ENCODE assay signal across 22 mouse cellular contexts in the genomic region with DNA sequence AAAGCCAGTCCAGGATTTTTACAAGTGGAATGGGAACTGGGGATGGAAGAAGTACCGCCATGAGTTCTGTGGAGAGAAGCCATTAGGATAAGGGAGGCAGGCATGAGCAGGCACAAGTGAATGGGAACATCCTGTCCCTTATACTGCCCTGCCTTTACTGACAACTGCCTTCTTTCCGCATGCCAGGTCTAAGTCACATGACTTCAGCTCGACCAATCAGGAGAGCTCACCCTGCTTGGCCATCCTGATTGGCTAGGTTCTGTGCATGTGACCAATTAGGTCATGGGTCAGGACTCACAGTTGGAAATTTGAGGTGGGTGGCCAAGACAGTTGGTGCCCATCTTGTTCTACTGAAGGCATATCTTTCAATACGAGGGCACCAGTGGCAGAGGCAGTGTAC. TPM values are rescaled to one million over a fixed set of nuclear protein-coding genes. Genes with fewer than 3 reads are reported as not detected.
"Had no signal": no experiment of that assay in that cellular context is flagged by ENCODE, and none has a peak within 500 bp of the region (broad histone marks: within the 10 kb centered on the region; RNA-seq: fewer than 3 reads in every experiment).

No protein-coding gene starts in this region.

- H3K9me3 ChIP-seq: intestine, embryonic 15.5 days; limb, embryonic 10.5 days; neural tube, embryonic 15.5 days had no signal

- H3K27me3 ChIP-seq: intestine, embryonic 15.5 days; kidney, embryonic 15.5 days; midbrain, embryonic 12.5 days; neural tube, embryonic 15.5 days had no signal

- H3K27ac ChIP-seq: intestine, embryonic 15.5 days; kidney, embryonic 15.5 days; limb, embryonic 10.5 days; liver, embryonic 14.5 days; midbrain, embryonic 12.5 days; neural tube, embryonic 15.5 days had no signal

- H3K4me1 ChIP-seq: intestine, embryonic 15.5 days; kidney, embryonic 15.5 days; limb, embryonic 10.5 days; midbrain, embryonic 12.5 days; neural tube, embryonic 15.5 days had no signal

- H3K36me3 ChIP-seq: intestine, embryonic 15.5 days; kidney, embryonic 15.5 days; limb, embryonic 10.5 days; midbrain, embryonic 12.5 days; neural tube, embryonic 15.5 days had no signal

- H3K4me3 ChIP-seq: intestine, embryonic 15.5 days; kidney, embryonic 15.5 days; limb, embryonic 10.5 days; midbrain, embryonic 12.5 days; myocyte; neural tube, embryonic 15.5 days had no signal

- H3K4me2 ChIP-seq: intestine, embryonic 15.5 days; kidney, embryonic 15.5 days; lung, embryonic 14.5 days; midbrain, embryonic 12.5 days; neural tube, embryonic 15.5 days had no signal

- ATAC-seq: intestine, embryonic 15.5 days had no signal

- H3K9ac ChIP-seq: intestine, embryonic 15.5 days; kidney, embryonic 15.5 days; liver, embryonic 14.5 days; lung, embryonic 14.5 days; midbrain, embryonic 12.5 days; neural tube, embryonic 15.5 days had no signal

- DNase-seq: kidney, adult 2 months; kidney, postnatal 14 days; lung, embryonic 14.5 days; lung, postnatal 10 days; lung, postnatal 4 days; right cerebral cortex, adult 18-20 months; right cerebral cortex, postnatal 25 days; thymus, postnatal 36 days had no signal

RNA-seq across cellular contexts. Expression of a gene that starts 15.6 kb away (rescaled TPM):
- polyA plus RNA-seq: intestine, embryonic 15.5 days; kidney, adult 2 months; kidney, embryonic 15.5 days; large intestine, adult 2 months; limb, embryonic 10.5 days; limb, embryonic 14.5 days; liver, embryonic 14.5 days; lung, embryonic 14.5 days; midbrain, embryonic 12.5 days; midbrain, postnatal 0 days; myocyte; neural tube, embryonic 11.5 days; neural tube, embryonic 15.5 days; small intestine, adult 2 months; stomach, embryonic 16.5 days; thymus, postnatal 0 days had no signal
